Mouse (Mus musculus): ENCODE measurements at regions not wholly inside any gene's neighbourhood (a gene's known extent, or its start where the extent isn't known, plus 50 kb on each side); places are given as distances from the start of the nearest gene placed in this dataset.

DNA sequence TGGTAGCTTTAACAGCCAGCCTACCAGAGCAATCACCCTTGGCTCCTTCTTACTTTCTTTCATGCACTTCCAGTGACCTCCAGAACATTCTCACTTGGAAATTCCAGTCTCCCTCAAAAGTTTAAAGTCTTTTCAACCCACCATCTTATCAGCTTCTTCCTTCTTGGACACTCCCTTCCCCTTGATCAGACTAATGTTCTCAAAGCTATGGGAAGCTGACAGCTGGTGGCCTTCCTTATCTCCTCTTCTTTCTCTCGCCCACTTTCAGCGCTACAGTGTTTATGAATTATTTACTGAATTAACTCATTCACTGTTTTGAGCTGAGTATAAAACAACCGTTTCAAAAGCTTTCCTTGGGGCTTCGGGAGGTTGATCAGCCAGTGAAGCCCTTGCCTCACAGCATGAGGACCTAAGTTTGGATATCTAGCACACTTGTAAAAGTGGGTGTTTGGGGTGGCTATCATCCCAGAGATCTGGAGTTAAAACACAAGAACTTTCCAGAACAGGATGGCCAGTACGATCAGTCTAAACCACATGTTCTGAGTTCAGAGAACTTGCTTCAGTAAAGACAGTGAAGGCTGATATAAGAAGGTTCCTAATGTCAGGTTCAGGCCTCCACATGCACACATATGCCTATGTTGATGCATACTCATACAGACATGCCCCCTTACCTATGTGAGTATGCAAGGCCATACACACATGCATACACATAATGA, 59.7 kb upstream of the Ikzf2 start:
- Histone ChIP-seq H3K36me3 (ENCODE audit: control insufficient read depth, insufficient read depth, low read length, poor library complexity, severe bottlenecking) (no peaks in the 10 kb centered on the region), H3K9ac (ENCODE audit: low read depth, poor library complexity, severe bottlenecking) (no peak overlapping the region), H3K4me3 (ENCODE audit: low read depth, low read length) (no peak overlapping the region), H3K27ac (ENCODE audit: insufficient read depth, low read length) (no peak overlapping the region), H3K4me1 (ENCODE audit: control insufficient read depth, insufficient read depth, low read length) (no peaks in the 10 kb centered on the region), H3K27me3 (ENCODE audit: control insufficient read depth, insufficient read depth, low read length, poor library complexity, severe bottlenecking) (no peaks in the 10 kb centered on the region), H3K9me3 (replicated peaks; ENCODE audit: control insufficient read depth, insufficient read depth, low read length, poor library complexity, severe bottlenecking) (no peaks in the 10 kb centered on the region; the same call in 1 of the 2 replicates)
- TF ChIP-seq EP300 (IDR thresholded peaks at IDR 0.05; ENCODE audit: insufficient read depth, low read depth, low read length): no peak
- no peak for TF ChIP-seq CTCF (IDR thresholded peaks at IDR 0.05; ENCODE audit: low read depth, low read length)
- no peak for TF ChIP-seq POLR2A (IDR thresholded peaks at IDR 0.05; ENCODE audit: insufficient read depth, low read length)

DNA sequence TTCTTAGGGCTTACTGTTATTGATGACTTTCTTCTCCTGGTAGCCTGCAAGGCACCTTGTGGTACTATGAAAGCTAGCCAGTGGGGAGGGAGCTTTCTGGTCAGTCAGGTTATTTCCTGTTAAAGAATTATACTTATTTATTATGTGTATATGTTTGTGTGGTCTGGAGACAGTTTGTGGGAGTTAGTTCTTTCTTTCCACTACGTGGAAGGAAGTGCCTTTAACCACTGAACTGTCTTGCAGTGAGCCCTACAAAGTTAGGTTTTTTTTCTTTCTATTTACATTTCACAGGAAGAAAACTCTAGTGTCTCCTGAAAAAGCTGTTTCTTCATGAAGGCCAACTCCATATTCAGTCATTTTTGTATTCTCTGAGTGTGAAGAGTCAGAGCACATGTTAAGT, 65.7 kb upstream of the Ikzf2 start:
- TF ChIP-seq EP300 (IDR thresholded peaks at IDR 0.05; ENCODE audit: insufficient read depth, low read depth, low read length) (no peak), POLR2A (IDR thresholded peaks at IDR 0.05; ENCODE audit: insufficient read depth, low read length) (no peak), CTCF (IDR thresholded peaks at IDR 0.05; ENCODE audit: low read depth, low read length) (no peak)

DNA sequence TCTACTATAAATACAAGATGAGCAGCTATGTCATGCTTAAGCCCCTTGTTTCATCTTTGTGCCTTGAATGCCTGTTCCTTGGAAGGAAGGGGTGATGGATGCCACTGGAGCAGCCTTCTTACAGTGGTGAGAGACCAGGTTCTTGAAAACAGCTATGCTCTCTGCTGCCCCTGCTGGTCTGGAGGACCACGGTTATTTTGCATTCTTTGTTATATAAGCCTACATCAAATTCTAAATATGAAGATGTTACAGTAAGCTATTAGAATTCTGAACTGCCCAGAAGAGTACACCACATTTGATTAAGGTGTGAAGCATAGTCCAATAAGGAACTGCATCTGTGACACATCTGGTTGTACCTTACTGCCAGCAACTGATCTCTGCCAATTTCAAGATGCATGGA, 69.1 kb upstream of the Spag16 start:
- Histone ChIP-seq H3K9ac (ENCODE audit: low read depth, poor library complexity, severe bottlenecking) (no peak overlapping the region), H3K4me1 (ENCODE audit: control insufficient read depth, insufficient read depth, low read length) (no peaks in the 10 kb centered on the region), H3K4me3 (ENCODE audit: low read depth, low read length) (no peak overlapping the region), H3K27ac (ENCODE audit: insufficient read depth, low read length) (no peak overlapping the region), H3K9me3 (replicated peaks; ENCODE audit: control insufficient read depth, insufficient read depth, low read length, poor library complexity, severe bottlenecking) (0 out of 2 replicates have a peak, but pooled peaks cover 2% of the 10 kb centered on the region), H3K27me3 (ENCODE audit: control insufficient read depth, insufficient read depth, low read length, poor library complexity, severe bottlenecking) (no peaks in the 10 kb centered on the region), H3K36me3 (ENCODE audit: control insufficient read depth, insufficient read depth, low read length, poor library complexity, severe bottlenecking) (no peaks in the 10 kb centered on the region)
- TF ChIP-seq EP300 (IDR thresholded peaks at IDR 0.05; ENCODE audit: insufficient read depth, low read depth, low read length) (no peak), CTCF (IDR thresholded peaks at IDR 0.05; ENCODE audit: low read depth, low read length) (no peak), POLR2A (IDR thresholded peaks at IDR 0.05; ENCODE audit: insufficient read depth, low read length) (no peak)

More for the DNA sequence above, 65.7 kb upstream of the Ikzf2 start:
- H3K4me3 ChIP-seq (ENCODE audit: low read depth, low read length): no peak overlapping the region
- no peaks in the 10 kb centered on the region for H3K36me3 ChIP-seq (ENCODE audit: control insufficient read depth, insufficient read depth, low read length, poor library complexity, severe bottlenecking)
- H3K27me3 ChIP-seq (ENCODE audit: control insufficient read depth, insufficient read depth, low read length, poor library complexity, severe bottlenecking): no peaks in the 10 kb centered on the region
- H3K9me3 ChIP-seq (replicated peaks; ENCODE audit: control insufficient read depth, insufficient read depth, low read length, poor library complexity, severe bottlenecking): 0 out of 2 replicates have a peak, but pooled peaks cover 2% of the 10 kb centered on the region
- no peak overlapping the region for H3K9ac ChIP-seq (ENCODE audit: low read depth, poor library complexity, severe bottlenecking)
- H3K27ac ChIP-seq (ENCODE audit: insufficient read depth, low read length): no peak overlapping the region
- H3K4me1 ChIP-seq (ENCODE audit: control insufficient read depth, insufficient read depth, low read length): no peaks in the 10 kb centered on the region

DNA sequence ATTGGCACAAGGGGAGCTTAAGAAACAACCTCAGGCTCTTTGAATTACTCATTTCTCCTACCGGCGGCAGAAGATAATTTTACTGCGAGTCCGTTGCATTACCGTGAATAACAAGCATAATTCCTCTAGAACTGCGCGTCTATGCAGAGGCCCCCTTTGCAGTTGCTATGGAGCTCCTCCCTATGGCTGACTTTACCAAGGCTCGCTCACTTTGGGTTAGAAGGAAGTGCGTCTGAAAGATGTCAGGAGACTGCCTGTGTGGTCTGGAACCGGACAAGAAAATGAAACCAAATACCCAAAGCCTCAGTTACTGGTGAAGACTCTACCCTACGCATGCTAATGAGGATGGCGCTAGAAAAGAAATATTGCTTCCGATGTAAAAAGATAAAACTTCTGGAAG, 67.2 kb upstream of the Spag16 start:
- H3K9ac ChIP-seq (ENCODE audit: low read depth, poor library complexity, severe bottlenecking): no peak overlapping the region
- TF ChIP-seq EP300 (IDR thresholded peaks at IDR 0.05; ENCODE audit: insufficient read depth, low read depth, low read length): no peak
- TF ChIP-seq CTCF (IDR thresholded peaks at IDR 0.05; ENCODE audit: low read depth, low read length): no peak
- no peak for TF ChIP-seq POLR2A (IDR thresholded peaks at IDR 0.05; ENCODE audit: insufficient read depth, low read length)
- no peaks in the 10 kb centered on the region for H3K27me3 ChIP-seq (ENCODE audit: control insufficient read depth, insufficient read depth, low read length, poor library complexity, severe bottlenecking)
- H3K4me1 ChIP-seq (ENCODE audit: control insufficient read depth, insufficient read depth, low read length): no peaks in the 10 kb centered on the region
- no peaks in the 10 kb centered on the region for H3K36me3 ChIP-seq (ENCODE audit: control insufficient read depth, insufficient read depth, low read length, poor library complexity, severe bottlenecking)
- no peak overlapping the region for H3K4me3 ChIP-seq (ENCODE audit: low read depth, low read length)
- H3K9me3 ChIP-seq (replicated peaks; ENCODE audit: control insufficient read depth, insufficient read depth, low read length, poor library complexity, severe bottlenecking): 0 out of 2 replicates have a peak, but pooled peaks cover 2% of the 10 kb centered on the region
- H3K27ac ChIP-seq (ENCODE audit: insufficient read depth, low read length): no peak overlapping the region

DNA sequence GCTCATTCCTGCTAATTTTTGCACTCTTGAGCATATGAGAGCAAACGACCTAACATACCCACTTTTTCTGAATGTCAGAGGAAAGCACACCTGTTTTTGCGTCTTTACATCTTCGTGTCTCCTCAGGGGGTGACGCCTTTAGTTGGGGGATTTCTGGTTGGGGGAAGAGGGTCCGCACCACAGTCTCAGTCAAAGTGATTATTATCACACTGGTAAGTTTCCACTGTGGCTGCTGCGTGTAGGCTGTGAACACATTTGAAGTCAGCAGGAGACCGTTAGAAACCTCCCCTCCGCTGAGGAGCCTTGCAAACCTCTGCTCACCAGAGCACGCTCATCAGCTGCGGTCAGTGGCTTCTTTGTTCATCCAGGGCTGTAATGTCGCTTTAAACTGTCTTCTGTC, 58.1 kb upstream of the Spag16 start:
- no peaks in the 10 kb centered on the region for H3K27me3 ChIP-seq (ENCODE audit: control insufficient read depth, insufficient read depth, low read length, poor library complexity, severe bottlenecking)
- H3K4me3 ChIP-seq (ENCODE audit: low read depth, low read length): no peak overlapping the region
- no peaks in the 10 kb centered on the region for H3K9me3 ChIP-seq (replicated peaks; ENCODE audit: control insufficient read depth, insufficient read depth, low read length, poor library complexity, severe bottlenecking)
- TF ChIP-seq CTCF (IDR thresholded peaks at IDR 0.05; ENCODE audit: low read depth, low read length) (no peak), EP300 (IDR thresholded peaks at IDR 0.05; ENCODE audit: insufficient read depth, low read depth, low read length) (no peak), POLR2A (IDR thresholded peaks at IDR 0.05; ENCODE audit: insufficient read depth, low read length) (no peak)
- H3K36me3 ChIP-seq (ENCODE audit: control insufficient read depth, insufficient read depth, low read length, poor library complexity, severe bottlenecking): no peaks in the 10 kb centered on the region
- no peaks in the 10 kb centered on the region for H3K4me1 ChIP-seq (ENCODE audit: control insufficient read depth, insufficient read depth, low read length)
- no peak overlapping the region for H3K9ac ChIP-seq (ENCODE audit: low read depth, poor library complexity, severe bottlenecking)
- H3K27ac ChIP-seq (ENCODE audit: insufficient read depth, low read length): no peak overlapping the region

DNA sequence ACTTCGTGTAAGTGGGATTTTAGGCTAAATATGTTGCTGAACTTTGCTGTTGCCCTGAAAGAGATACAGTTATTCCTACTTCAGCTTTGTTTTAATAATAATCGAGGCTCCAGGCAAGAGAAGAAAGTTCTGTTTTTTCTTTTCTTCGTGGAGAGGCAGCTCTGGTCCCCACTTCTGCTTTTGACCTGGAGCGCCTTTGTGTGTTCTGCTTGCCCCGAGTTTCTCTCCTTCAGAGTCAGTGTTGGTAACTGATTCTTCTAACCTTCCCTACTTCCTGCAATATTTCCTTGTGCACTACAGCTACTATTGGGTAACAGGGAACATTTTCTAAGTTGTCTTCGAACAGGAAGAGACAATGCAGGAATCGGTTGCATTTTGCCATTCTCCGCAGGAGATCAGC, 56.6 kb upstream of the Spag16 start:
- Histone ChIP-seq H3K4me3 (ENCODE audit: low read depth, low read length) (no peak overlapping the region), H3K9me3 (replicated peaks; ENCODE audit: control insufficient read depth, insufficient read depth, low read length, poor library complexity, severe bottlenecking) (no peaks in the 10 kb centered on the region), H3K4me1 (ENCODE audit: control insufficient read depth, insufficient read depth, low read length) (no peaks in the 10 kb centered on the region), H3K27me3 (ENCODE audit: control insufficient read depth, insufficient read depth, low read length, poor library complexity, severe bottlenecking) (no peaks in the 10 kb centered on the region), H3K27ac (ENCODE audit: insufficient read depth, low read length) (no peak overlapping the region), H3K36me3 (ENCODE audit: control insufficient read depth, insufficient read depth, low read length, poor library complexity, severe bottlenecking) (no peaks in the 10 kb centered on the region), H3K9ac (ENCODE audit: low read depth, poor library complexity, severe bottlenecking) (no peak overlapping the region)
- TF ChIP-seq CTCF (IDR thresholded peaks at IDR 0.05; ENCODE audit: low read depth, low read length) (no peak), EP300 (IDR thresholded peaks at IDR 0.05; ENCODE audit: insufficient read depth, low read depth, low read length) (no peak), POLR2A (IDR thresholded peaks at IDR 0.05; ENCODE audit: insufficient read depth, low read length) (no peak)
